Mouse (Mus musculus): ENCODE results near the gene Exosc3. TPM values are rescaled to one million over a fixed set of nuclear protein-coding genes. Genes with fewer than 3 reads are reported as not detected.

Exosc3 gene
- polyA plus RNA-seq, 1 experiment from 2014 or later = 31.7 TPM

- peak within 1 kb of the TSS; percentile 83 for H3K4me2 ChIP-seq (ENCODE audit: low read length)
- H3K4me3 ChIP-seq (ENCODE audit: low read depth, low read length) = peak within 1 kb of the TSS; percentile 75
- 22% methylated on average over 27 of the region's 27 CpGs for WGBS
- H3K9ac ChIP-seq (ENCODE audit: low read depth, low read length) = peak within 1 kb of the TSS; percentile 83
- no peaks in the 10 kb centered on the region for H3K27me3 ChIP-seq (ENCODE audit: control insufficient read depth, insufficient read depth, low read depth, low read length)
- H3K9me3 ChIP-seq (replicated peaks; ENCODE audit: control insufficient read depth, low read length, poor library complexity, severe bottlenecking) = no peaks in the 10 kb centered on the region
- H3K36me3 ChIP-seq (ENCODE audit: control insufficient read depth, insufficient read depth, low read length) = peaks cover 10% of the 10 kb centered on the region
- H3K27ac ChIP-seq (ENCODE audit: low read length) = peak within 1 kb of the TSS; percentile 48; the same call in 1 of the 2 replicates
- H3K4me1 ChIP-seq (ENCODE audit: control insufficient read depth, insufficient read depth, low read length) = peaks cover 11% of the 10 kb centered on the region
- ATAC-seq = peak; percentile 97
These were observed 45.6 kb downstream of the Exosc3 start, which contains the start of gene Trmt10b for GRCm38 (mm10) chr4:45296662-45297564. TSS of gene Trmt10b (plus strand) at chr4:45297127.

- ATAC-seq = no peak
- no peak overlapping the region for H3K4me3 ChIP-seq (ENCODE audit: low read depth, low read length)
- no peak overlapping the region for H3K27ac ChIP-seq (ENCODE audit: low read length)
- no peaks in the 10 kb centered on the region for H3K9me3 ChIP-seq (replicated peaks; ENCODE audit: control insufficient read depth, low read length, poor library complexity, severe bottlenecking)
- H3K36me3 ChIP-seq (ENCODE audit: control insufficient read depth, insufficient read depth, low read length) = no peaks in the 10 kb centered on the region
- 76% methylated on average over 5 of the region's 5 CpGs for WGBS
- no peak overlapping the region for H3K4me2 ChIP-seq (ENCODE audit: low read length)
- no peak overlapping the region for H3K9ac ChIP-seq (ENCODE audit: low read depth, low read length)
- no peaks in the 10 kb centered on the region for H3K27me3 ChIP-seq (ENCODE audit: control insufficient read depth, insufficient read depth, low read depth, low read length)
- H3K4me1 ChIP-seq (ENCODE audit: control insufficient read depth, insufficient read depth, low read length) = no peaks in the 10 kb centered on the region
These were observed 54.6 kb downstream of the Exosc3 start for GRCm38 (mm10) chr4:45287906-45288305.

- 54% methylated on average over 3 of the region's 3 CpGs for WGBS
- ATAC-seq = no peak
- Histone ChIP-seq H3K4me1 (ENCODE audit: control insufficient read depth, insufficient read depth, low read length) (no peaks in the 10 kb centered on the region), H3K36me3 (ENCODE audit: control insufficient read depth, insufficient read depth, low read length) (no peaks in the 10 kb centered on the region), H3K27ac (ENCODE audit: low read length) (no peak overlapping the region), H3K4me2 (ENCODE audit: low read length) (no peak overlapping the region), H3K9me3 (replicated peaks; ENCODE audit: control insufficient read depth, low read length, poor library complexity, severe bottlenecking) (no peaks in the 10 kb centered on the region), H3K27me3 (ENCODE audit: control insufficient read depth, insufficient read depth, low read depth, low read length) (no peaks in the 10 kb centered on the region), H3K4me3 (ENCODE audit: low read depth, low read length) (no peak overlapping the region), H3K9ac (ENCODE audit: low read depth, low read length) (no peak overlapping the region)
These were observed 56.2 kb downstream of the Exosc3 start for GRCm38 (mm10) chr4:45286318-45286717.

- H3K9me3 ChIP-seq (replicated peaks; ENCODE audit: control insufficient read depth, low read length, poor library complexity, severe bottlenecking) = no peaks in the 10 kb centered on the region
- H3K4me1 ChIP-seq (ENCODE audit: control insufficient read depth, insufficient read depth, low read length) = no peaks in the 10 kb centered on the region
- H3K36me3 ChIP-seq (ENCODE audit: control insufficient read depth, insufficient read depth, low read length) = no peaks in the 10 kb centered on the region
- ATAC-seq = peak; percentile 75
- no peaks in the 10 kb centered on the region for H3K27me3 ChIP-seq (ENCODE audit: control insufficient read depth, insufficient read depth, low read depth, low read length)
- H3K4me2 ChIP-seq (ENCODE audit: low read length) = no peak overlapping the region
- no peak overlapping the region for H3K4me3 ChIP-seq (ENCODE audit: low read depth, low read length)
- WGBS = 12% methylated on average over 4 of the region's 4 CpGs
- no peak overlapping the region for H3K27ac ChIP-seq (ENCODE audit: low read length)
- H3K9ac ChIP-seq (ENCODE audit: low read depth, low read length) = no peak overlapping the region
These were observed 62.5 kb downstream of the Exosc3 start for GRCm38 (mm10) chr4:45279981-45280548.

DNA sequence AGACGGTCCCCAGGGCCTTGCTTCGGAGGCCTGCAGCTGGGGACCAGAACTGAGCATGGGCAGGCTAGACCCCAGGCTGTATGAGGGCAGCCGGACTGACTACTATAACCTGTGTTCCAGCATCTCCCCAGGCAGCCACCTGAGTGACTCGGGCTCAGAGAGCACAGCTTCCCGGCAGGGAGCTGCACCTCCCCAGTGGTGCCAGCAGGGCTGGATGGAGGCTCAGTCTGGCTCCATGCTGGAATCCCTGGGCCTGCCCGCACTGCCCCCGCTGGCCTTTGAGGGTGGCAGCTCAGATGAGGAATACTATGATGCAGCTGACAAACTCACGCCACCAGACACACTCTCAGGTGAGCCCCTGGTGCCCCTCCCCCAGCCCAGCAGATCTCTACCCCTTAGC is 63.2 kb downstream of the Exosc3 start:
- peak; percentile 28; the same call in 1 of the 2 replicates for ATAC-seq
- no peaks in the 10 kb centered on the region for H3K4me1 ChIP-seq (ENCODE audit: control insufficient read depth, insufficient read depth, low read length)
- no peaks in the 10 kb centered on the region for H3K36me3 ChIP-seq (ENCODE audit: control insufficient read depth, insufficient read depth, low read length)
- 63% methylated on average over 8 of the region's 8 CpGs for WGBS
- no peaks in the 10 kb centered on the region for H3K9me3 ChIP-seq (replicated peaks; ENCODE audit: control insufficient read depth, low read length, poor library complexity, severe bottlenecking)
- no peak overlapping the region for H3K9ac ChIP-seq (ENCODE audit: low read depth, low read length)
- H3K27me3 ChIP-seq (ENCODE audit: control insufficient read depth, insufficient read depth, low read depth, low read length) = no peaks in the 10 kb centered on the region
- H3K27ac ChIP-seq (ENCODE audit: low read length) = no peak overlapping the region
- H3K4me3 ChIP-seq (ENCODE audit: low read depth, low read length) = no peak overlapping the region
- H3K4me2 ChIP-seq (ENCODE audit: low read length) = no peak overlapping the region

GRCm38 (mm10) chr4:45275770-45276169 is 66.8 kb downstream of the Exosc3 start:
- Histone ChIP-seq H3K4me2 (ENCODE audit: low read length) (no peak overlapping the region), H3K9me3 (replicated peaks; ENCODE audit: control insufficient read depth, low read length, poor library complexity, severe bottlenecking) (no peaks in the 10 kb centered on the region), H3K27me3 (ENCODE audit: control insufficient read depth, insufficient read depth, low read depth, low read length) (no peaks in the 10 kb centered on the region), H3K4me1 (ENCODE audit: control insufficient read depth, insufficient read depth, low read length) (no peaks in the 10 kb centered on the region), H3K4me3 (ENCODE audit: low read depth, low read length) (no peak overlapping the region), H3K9ac (ENCODE audit: low read depth, low read length) (no peak overlapping the region), H3K27ac (ENCODE audit: low read length) (no peak overlapping the region), H3K36me3 (ENCODE audit: control insufficient read depth, insufficient read depth, low read length) (no peaks in the 10 kb centered on the region)
- 86% methylated on average over 8 of the region's 8 CpGs for WGBS
- no peak for ATAC-seq

- Histone ChIP-seq H3K4me1 (ENCODE audit: control insufficient read depth, insufficient read depth, low read length) (no peaks in the 10 kb centered on the region), H3K4me2 (ENCODE audit: low read length) (no peak overlapping the region), H3K9me3 (replicated peaks; ENCODE audit: control insufficient read depth, low read length, poor library complexity, severe bottlenecking) (no peaks in the 10 kb centered on the region), H3K36me3 (ENCODE audit: control insufficient read depth, insufficient read depth, low read length) (no peaks in the 10 kb centered on the region), H3K4me3 (ENCODE audit: low read depth, low read length) (no peak overlapping the region), H3K9ac (ENCODE audit: low read depth, low read length) (no peak overlapping the region), H3K27ac (ENCODE audit: low read length) (peak overlapping the region; percentile 1; the same call in 1 of the 2 replicates), H3K27me3 (ENCODE audit: control insufficient read depth, insufficient read depth, low read depth, low read length) (no peaks in the 10 kb centered on the region)
- ATAC-seq = peak; percentile 94
- WGBS = 70% methylated on average over 10 of the region's 10 CpGs
These were observed 71.5 kb downstream of the Exosc3 start for GRCm38 (mm10) chr4:45271041-45271452.

DNA sequence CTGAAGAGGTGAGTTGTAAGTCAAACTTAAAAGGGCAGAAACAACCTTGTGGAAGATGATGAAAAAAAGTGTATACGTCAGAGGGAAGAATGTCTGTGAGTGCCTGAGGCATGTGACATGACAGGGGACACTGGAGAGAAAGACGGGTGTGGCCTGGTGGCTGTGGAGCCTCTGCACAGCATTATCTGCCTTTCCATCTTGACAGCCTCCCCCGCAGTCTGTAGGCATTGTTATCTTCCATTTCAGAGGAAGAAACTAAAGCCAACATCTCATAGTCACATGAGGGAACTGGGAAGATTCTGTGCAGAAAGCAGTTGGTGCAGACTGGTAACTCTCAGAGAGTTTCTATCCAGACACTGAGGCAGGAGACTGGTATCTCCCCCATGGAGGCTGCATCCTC is 74.6 kb downstream of the Exosc3 start:
- WGBS = 88% methylated on average over 3 of the region's 3 CpGs
- ATAC-seq = no peak

More for the DNA sequence above, 74.6 kb downstream of the Exosc3 start:
- H3K4me1 ChIP-seq (ENCODE audit: control insufficient read depth, insufficient read depth, low read length) = no peaks in the 10 kb centered on the region
- H3K9me3 ChIP-seq (replicated peaks; ENCODE audit: control insufficient read depth, low read length, poor library complexity, severe bottlenecking) = no peaks in the 10 kb centered on the region
- no peak overlapping the region for H3K9ac ChIP-seq (ENCODE audit: low read depth, low read length)
- H3K27ac ChIP-seq (ENCODE audit: low read length) = no peak overlapping the region
- no peak overlapping the region for H3K4me2 ChIP-seq (ENCODE audit: low read length)
- H3K4me3 ChIP-seq (ENCODE audit: low read depth, low read length) = no peak overlapping the region
- no peaks in the 10 kb centered on the region for H3K27me3 ChIP-seq (ENCODE audit: control insufficient read depth, insufficient read depth, low read depth, low read length)
- H3K36me3 ChIP-seq (ENCODE audit: control insufficient read depth, insufficient read depth, low read length) = no peaks in the 10 kb centered on the region

Data from midbrain, embryonic 16.5 days (tissue).